Mouse (Mus musculus) bone marrow macrophage, adult 2 months (primary cell): ENCODE measurements around the gene Prkcb. TPM values are rescaled to one million over a fixed set of nuclear protein-coding genes. Genes with fewer than 3 reads are reported as not detected.

Experiments
- H3K27ac ChIP-seq: 2 replicates; pipeline ENCODE4 v1.5.1; 2012; ENCODE audit warnings: low read depth, low read length; ENCODE audit not compliant: insufficient read depth
- H3K4me1 ChIP-seq: 2 replicates; pipeline ENCODE4 v1.6.1; 2012; ENCODE audit warnings: low read length; ENCODE audit not compliant: control insufficient read depth, insufficient read depth
- H3K4me3 ChIP-seq: 2 replicates; pipeline ENCODE4 v1.5.1; 2012; ENCODE audit warnings: mild to moderate bottlenecking, low read length, moderate library complexity; ENCODE audit not compliant: insufficient read depth
- CTCF ChIP-seq: IDR thresholded peaks from 2 replicates; pipeline ENCODE4 v1.5.1; 2012; ENCODE audit warnings: low read depth, mild to moderate bottlenecking, low read length, moderate library complexity
- POLR2A ChIP-seq: IDR thresholded peaks from 2 replicates; pipeline ENCODE4 v1.6.1; 2012; ENCODE audit warnings: mild to moderate bottlenecking, low read depth, low read length, borderline replicate concordance
- polyA plus RNA-seq: library from polyadenylated mRNA; stranded (reverse); fragments of >200 nt; gene quantifications from 2 replicates; pipeline ENCODE4 v1.2.4, GENCODE M21; 2012; ENCODE audit not compliant: missing spikeins, insufficient read depth, insufficient read length

Prkcb gene
- polyA plus RNA-seq, 1 experiment = 196 TPM

GRCm38 (mm10) chr7:122630386-122630785, 341.8 kb downstream of the Prkcb start:
- Histone ChIP-seq H3K27ac (no peak overlapping the region), H3K4me3 (no peak overlapping the region), H3K4me1 (no peaks in the 10 kb centered on the region)
- TF ChIP-seq CTCF (no peak), POLR2A (no peak)

DNA sequence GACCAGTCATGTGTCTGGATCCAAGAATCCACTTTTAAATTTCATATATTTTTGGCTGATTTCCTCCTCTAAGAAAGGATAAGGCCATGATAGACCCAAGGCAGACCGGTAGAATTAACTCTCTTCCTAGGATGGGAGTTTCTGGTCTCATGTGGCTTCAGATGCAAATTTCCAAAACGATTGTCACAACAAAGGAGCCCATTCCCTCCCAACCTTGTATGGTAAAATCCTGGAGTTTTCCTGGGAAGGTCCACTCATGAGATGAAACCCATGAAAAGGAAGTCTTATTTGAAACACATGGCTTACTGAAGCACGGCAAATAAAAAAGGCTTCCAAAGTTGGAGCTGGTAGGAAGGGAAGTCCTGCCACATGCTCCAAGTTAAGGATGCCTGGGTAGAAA, 342.6 kb downstream of the Prkcb start:
- Histone ChIP-seq H3K4me1 (no peaks in the 10 kb centered on the region), H3K27ac (no peak overlapping the region), H3K4me3 (no peak overlapping the region)
- TF ChIP-seq POLR2A (no peak), CTCF (no peak)

DNA sequence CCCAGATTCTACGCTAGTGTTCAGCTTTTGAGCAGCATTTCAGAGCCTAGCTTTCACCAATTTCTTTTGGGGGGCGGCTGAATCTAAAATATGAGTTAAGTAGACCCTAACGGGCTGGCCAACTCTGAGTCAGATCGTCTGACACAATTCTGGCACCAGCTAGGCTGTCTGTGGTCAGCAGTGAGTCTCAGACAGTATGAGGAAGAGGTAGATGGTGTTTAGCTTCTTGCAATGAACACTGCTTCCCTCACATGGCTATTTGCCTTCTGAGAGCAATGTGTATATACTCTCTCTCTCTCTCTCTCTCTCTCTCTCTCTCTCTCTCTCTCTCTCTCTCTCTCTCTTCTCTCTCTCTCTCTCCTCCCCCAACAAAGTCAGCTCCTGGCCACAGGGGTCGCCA, 344.4 kb downstream of the Prkcb start:
- no peak overlapping the region for H3K27ac ChIP-seq
- TF ChIP-seq CTCF = no peak
- no peak for TF ChIP-seq POLR2A
- H3K4me3 ChIP-seq = no peak overlapping the region
- no peaks in the 10 kb centered on the region for H3K4me1 ChIP-seq

DNA sequence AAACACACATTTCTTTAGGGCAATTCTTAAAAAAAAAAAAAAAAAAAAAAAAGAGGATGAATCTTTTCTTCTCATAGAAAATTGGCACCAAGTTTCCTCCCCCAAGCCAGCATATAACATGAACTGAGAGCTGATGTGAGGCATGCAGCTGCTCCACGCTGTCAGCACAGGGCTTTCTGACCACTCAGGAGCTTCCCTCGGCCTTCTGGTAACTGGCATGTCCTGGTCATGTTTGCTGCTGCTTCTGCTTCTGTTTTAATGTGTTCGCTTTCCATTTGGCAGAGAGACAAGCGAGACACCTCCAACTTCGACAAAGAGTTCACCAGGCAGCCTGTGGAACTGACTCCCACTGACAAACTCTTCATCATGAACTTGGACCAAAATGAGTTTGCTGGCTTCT, 344.9 kb downstream of the Prkcb start:
- H3K27ac ChIP-seq = no peak overlapping the region

GRCm38 (mm10) chr7:122643676-122644075, 355.1 kb downstream of the Prkcb start:
- Histone ChIP-seq H3K4me1 (no peaks in the 10 kb centered on the region), H3K4me3 (no peak overlapping the region), H3K27ac (no peak overlapping the region)
- no peak for TF ChIP-seq POLR2A

More for the DNA sequence above, 344.9 kb downstream of the Prkcb start:
- Histone ChIP-seq H3K4me1 (no peaks in the 10 kb centered on the region), H3K4me3 (no peak overlapping the region)
- TF ChIP-seq POLR2A = no peak
- no peak for TF ChIP-seq CTCF

DNA sequence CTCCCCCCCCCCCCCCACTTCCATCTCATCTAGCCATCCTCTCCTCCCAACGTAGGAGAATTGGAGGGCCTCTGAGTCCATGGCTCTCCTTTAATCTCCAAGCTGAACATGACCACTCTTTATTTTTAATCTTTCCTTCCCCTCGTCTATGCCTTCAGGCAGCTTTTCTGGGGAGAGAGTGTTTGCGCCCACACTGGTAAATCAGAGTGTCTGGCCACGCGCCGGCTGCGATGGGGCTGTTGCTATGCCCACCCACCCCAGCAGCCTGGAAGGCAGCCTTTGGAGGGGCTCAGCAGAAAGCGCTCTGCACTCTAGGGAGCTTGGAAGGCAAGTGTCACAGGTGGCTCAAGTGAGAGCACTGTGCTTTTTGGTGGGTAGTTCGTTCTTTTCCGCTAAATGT, 360.8 kb downstream of the Prkcb start:
- TF ChIP-seq CTCF = no peak
- Histone ChIP-seq H3K4me3 (no peak overlapping the region), H3K27ac (no peak overlapping the region), H3K4me1 (no peaks in the 10 kb centered on the region)

DNA sequence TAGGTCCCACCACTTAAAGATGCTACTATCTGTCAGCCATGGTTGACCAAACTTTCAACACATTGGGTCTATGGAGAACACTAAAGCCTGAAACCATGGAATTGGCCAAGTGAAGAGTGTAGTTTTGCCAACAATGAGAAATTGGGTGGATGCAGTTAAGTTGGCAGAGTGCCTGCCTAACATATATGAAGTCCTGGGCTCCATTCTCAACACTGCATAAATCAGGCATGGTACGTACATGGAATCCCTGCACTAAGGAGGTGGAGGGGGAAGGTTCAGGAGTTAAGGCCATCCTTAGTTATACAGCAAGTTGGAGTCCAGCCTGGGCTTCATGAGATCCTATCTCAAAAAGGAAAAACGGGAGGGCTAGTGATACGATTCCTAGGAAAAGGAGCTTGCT, 364.0 kb downstream of the Prkcb start:
- Histone ChIP-seq H3K27ac (no peak overlapping the region), H3K4me1 (no peaks in the 10 kb centered on the region), H3K4me3 (no peak overlapping the region)
- TF ChIP-seq POLR2A (no peak), CTCF (no peak)

GRCm38 (mm10) chr7:122656671-122657070, 368.1 kb downstream of the Prkcb start:
- no peak overlapping the region for H3K4me3 ChIP-seq
- no peak overlapping the region for H3K27ac ChIP-seq
- TF ChIP-seq CTCF (no peak), POLR2A (no peak)
- no peaks in the 10 kb centered on the region for H3K4me1 ChIP-seq

DNA sequence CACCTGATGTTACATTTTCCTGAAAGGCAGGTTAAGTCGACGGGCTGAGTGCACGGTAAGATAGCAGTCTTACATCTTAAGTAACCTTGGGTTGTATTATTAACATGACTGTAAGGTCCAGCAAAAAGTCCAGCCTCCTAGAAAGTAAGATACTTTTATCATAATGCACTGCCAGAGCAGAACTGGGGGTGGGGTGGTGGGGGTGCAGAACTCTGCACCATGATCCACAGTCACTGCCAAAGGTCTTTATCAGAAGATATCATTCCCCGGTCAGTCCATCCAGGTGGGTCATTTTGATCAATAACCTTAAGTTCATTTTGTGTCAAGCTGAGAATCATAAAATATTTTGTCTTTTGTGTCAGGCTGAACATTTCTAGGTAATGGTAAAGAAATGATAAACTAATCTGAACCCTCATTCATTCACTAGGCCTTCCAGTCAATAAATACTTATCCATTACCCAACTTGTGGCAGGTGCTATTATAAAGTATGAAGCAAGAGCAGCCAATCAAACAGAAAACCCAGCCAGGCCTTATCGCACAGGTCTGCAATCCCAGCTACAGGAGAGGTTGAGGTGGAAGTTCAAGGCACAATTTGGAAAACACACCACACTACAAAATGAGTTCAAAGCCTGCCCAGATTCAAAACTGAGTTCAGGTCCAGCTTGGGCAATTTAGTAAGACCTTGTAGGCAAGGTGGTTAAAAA, 369.0 kb downstream of the Prkcb start:
- TF ChIP-seq POLR2A = no peak
- no peak for TF ChIP-seq CTCF
- Histone ChIP-seq H3K4me3 (no peak overlapping the region), H3K27ac (no peak overlapping the region), H3K4me1 (no peaks in the 10 kb centered on the region)

GRCm38 (mm10) chr7:122665311-122666049, 376.9 kb downstream of the Prkcb start:
- H3K4me1 ChIP-seq = no peaks in the 10 kb centered on the region
- H3K4me3 ChIP-seq = no peak overlapping the region
- H3K27ac ChIP-seq = no peak overlapping the region
- TF ChIP-seq POLR2A (no peak), CTCF (no peak)
